Mouse (Mus musculus) cerebellum, postnatal 14 days (tissue): ENCODE results near the gene Pax4.

Source experiments
- DNase-seq, 2 experiments: peaks; one replicate each; pipeline ENCODE4 v3.0.0; 2021; ENCODE audit warnings: mixed read lengths in 2 of 2

The Pax4 gene

DNA sequence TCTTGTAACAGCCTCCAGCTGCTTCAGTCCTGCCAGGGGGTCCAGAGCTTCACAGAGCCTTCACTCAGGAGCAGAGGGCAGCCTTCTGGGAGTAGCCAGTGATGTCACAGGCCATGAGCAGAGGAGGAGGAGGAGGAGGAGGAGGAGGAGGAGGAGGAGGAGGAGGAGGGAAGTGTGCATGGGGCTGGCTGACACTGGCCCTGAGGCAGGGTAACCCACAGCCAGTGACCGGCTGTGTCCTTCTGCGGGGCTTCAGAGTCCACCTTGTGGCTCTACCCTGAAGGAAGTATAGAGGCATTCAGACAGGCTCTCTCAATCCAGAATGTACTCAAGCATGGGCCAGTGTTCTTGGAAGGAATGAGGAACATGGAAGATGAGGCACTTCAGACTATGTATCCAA lies at the start of gene Pax4:
Gene Pax4, minus strand, starts transcription at position 101 of the 400 bp plus-strand sequence.
- no peak for DNase-seq

DNA sequence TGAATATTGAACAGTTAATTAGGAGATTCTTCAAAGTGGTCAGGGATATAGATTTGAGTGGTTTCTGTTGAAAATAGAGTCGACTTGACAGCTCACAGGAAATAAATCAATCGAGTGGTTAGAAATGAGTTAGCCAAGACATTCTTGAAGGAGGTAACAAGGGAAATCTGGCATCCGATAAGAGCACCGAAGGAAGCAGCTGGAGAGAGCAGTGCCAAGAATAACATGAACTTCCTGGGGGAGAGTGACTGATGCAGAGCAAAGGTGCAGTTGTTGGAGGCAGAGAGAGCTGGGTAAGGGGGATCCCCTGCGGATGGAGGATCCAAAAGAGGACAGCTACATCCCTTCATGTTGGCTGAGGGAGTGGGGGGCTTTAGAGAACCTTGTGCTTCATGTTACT lies 48.7 kb upstream of the Pax4 start:
- no peak for DNase-seq

DNA sequence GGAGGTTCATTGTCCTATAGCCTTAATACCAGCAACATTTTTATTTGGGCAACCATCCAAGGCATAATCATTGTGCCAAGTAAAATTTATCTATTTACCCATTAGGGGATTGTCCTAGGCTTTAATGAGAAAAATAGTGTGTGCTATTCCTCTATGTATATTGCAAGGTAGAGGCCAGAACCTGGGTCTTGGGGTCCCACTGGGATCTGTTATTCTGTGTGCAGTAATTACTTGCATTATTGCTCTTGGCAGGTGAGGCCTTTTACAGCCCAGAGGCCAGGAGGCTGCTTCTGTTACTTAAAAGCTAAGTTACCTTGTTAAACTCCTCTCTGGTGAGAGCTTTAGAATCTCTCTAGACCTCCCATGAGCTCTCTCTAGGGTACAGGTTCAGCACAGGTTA lies 42.0 kb upstream of the Pax4 start:
- no peak for DNase-seq

DNA sequence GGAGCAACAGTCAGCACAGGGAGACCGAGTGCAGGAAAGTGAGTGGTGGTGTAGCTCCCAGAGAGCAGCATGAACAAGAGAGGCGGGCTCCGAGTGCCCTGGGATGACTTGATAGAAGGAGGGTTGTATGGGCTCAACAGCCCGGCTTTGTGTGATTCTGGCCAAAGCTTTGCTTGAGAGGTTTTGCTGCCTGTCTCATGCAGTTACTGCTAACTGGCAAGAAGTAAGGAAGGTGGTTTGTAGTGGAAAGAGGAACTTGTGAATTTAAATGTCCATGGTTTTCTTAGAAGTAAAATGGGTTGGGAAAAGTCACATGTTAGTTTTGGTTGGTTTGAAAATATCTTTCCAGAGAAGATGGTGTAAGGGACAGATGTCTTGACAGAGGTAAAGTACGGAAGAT lies 41.5 kb upstream of the Pax4 start:
- DNase-seq: no peak

DNA sequence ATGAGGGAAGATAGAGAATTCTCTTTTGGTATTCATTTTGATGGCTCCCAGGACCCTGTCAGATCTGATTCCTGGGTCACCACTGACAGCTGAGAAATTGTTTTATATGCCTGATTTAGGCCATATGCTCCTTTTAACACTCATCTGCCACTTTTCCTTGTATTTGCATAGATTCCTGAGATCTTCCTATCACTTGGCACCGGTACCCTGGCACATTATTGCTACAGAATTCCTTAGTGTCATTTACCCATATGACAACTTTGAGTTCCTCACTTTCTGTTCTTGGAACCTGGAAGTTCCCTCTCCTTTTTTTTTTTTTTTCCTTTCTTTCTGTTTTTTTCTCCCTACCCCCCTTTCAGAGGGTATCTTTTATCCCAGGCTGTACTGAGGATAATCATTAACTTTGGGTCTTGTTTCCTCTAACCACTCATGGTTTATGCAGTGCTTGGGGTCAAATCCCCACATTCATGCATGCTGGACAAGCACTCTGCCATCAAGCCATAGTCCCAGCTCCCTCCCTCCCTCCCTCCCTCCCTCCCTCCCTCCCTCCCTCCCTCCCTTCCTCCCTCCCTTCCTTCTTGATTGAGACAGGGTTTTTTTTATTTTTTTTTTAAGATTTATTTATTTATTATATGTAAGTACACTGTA lies 39.2 kb upstream of the Pax4 start:
- no peak for DNase-seq

DNA sequence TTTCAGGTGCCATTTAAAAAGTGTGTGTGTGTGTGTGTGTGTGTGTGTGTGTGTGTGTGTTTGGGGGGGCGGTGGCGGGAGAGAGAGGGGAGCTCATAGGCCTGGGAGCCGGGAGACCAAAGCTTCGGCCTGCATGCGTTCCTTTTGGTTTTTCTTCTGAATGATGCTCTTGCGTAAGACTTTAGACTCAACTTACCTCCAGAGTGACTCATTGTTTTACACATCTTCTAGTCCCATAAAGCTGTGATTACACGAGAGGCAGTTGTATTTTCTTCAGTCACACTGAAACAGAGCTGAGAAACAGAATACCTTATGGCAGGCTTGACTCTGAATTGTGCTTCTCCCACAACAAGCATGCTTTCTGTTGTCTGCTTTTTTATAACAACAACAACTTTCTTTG lies 37.8 kb upstream of the Pax4 start:
- DNase-seq: no peak

DNA sequence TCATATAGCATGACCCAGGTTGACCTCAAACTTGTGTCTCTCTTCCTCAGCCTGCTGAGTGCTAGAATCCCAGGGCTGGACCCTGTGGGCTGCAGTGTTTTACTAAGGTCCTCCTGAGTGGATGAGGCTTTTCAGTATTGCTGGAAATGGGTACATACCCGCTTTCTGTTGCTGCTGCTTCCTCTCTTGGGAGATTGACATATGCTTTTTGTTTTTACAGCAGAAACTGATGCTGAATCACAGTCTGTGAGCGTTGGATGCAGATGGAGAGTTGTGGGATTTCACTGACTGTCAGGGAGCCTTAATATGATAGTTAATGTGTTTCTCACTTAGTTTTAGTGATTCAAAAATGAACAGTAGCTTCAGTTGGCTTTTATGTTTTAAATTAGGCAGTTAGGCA lies 37.3 kb upstream of the Pax4 start:
- DNase-seq: no peak

DNA sequence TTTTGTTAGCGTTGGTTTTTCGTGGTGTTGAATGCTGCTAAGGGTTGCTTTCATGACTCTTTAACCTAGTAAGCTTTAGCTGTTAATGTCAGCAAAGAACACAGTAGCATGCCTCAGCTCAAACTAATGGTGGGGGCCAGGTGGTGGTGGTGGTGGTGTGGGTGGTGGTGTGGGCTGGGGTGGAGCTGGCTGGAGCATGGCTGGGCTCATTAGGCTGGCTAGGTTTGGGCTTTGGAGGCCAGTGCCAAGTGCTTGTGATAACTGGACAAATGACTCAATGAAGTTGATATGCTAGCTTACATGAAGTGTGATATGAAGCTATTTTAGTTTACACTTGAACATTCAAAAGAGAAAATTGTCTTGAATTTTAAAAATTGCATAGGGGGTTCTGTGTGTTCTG lies 36.9 kb upstream of the Pax4 start:
- DNase-seq: no peak

DNA sequence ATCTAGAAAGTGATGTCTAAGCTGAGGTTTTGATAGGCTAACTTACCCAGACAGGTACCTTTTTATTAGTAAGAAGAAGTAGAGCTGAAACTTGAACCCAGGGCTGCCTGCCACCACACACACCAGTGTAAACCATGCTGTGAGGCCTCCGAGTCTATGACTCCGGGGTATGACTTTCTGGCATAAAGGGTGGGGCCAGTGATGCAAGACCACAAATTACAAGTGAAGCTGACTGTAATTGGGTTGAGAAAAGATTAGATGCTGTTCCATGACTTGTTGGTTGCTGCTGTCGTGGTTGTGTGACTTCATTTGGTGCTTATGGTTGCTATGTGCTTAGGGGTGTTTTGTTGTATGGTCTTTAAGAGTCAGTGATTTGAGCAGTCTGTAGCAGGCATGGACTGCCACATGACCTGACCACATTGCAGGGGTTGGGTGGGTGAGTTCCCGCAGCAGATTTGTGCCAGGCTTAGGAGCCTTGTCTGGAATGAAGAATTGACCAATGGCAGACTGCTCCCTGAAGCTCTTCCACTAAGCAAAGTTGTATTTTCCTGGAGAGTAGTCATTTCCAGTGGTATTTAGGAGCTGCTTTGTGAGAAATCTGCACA lies 33.7 kb upstream of the Pax4 start:
- DNase-seq: no peak

DNA sequence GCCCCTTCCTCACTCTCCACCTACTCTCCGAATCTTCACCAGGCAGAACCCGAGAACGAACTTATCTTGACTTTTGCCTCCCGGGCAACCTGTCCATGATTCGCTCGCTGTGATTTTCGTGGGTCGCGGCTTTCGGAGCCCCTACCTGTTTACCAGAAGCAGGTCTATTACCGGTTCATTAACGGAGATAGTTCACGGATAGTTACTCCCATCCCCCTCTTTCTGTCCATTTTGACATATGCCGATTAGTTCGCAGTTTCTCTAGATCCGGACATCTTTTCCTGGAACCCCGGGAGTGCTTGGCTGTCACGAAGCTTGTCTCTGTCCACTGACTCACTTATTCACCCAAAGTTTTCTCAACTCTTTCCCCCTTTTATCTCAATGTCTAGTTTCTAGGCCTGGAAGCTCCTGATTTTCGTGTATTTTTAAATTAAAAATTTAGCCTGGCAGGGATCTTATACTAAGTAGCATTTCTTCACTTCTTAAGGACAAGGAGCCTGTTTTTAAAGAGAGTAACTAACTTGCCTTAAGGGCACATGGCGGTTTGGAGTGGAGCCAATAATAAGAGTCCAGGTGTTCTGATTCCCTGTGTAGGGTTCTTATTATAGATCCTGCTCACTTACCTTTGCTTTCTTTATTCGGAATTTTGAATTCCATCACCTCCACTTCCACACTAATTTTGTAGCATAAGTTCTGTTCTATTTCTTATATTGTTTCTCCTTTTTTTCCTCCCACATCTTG lies 31.8 kb upstream of the Pax4 start:
- DNase-seq: no peak

DNA sequence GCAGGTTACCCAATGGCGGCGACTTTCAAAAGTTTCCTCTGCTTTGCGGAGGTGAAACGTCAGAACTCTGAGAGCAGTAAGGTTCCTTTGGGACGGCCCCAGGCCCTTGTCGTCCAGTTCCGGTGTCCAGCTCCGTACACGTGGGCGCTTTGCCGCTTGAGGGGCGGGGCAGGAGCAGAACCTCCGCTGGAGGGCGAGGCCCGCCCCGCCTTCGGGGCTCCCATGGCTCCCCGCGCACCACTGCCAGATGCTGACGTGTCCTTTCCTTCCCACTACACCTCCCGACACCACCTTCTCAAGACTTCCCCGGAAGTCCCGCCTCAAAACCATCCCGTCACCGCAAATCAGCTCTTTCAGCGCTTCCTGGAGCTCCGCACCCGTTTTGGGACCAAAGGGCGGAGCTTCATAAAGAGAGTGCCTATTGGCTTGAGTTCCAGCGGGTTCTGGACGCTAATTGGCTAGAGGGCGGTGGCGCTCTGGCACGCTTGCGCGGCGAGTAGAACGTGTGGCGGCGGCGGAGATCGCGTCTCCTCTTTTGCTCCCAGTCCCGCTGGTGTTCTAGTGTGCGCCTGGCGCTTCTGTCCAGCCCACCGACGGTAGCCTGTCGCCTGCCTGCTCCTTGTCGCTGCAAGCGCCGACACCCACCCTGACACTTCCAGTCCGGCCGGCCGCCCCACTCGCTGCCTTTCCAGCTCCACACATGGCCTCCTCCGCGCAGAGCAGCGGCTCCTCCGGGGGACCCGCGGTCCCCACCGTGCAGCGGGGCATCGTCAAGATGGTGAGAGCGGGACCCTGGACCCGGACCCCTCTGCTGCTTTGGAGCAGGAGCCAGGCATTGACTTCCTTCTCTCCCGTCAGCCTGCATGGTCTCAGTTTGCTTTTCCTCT lies 31.0 kb upstream of the Pax4 start:
- peak; percentile 96 to 97 for DNase-seq

DNA sequence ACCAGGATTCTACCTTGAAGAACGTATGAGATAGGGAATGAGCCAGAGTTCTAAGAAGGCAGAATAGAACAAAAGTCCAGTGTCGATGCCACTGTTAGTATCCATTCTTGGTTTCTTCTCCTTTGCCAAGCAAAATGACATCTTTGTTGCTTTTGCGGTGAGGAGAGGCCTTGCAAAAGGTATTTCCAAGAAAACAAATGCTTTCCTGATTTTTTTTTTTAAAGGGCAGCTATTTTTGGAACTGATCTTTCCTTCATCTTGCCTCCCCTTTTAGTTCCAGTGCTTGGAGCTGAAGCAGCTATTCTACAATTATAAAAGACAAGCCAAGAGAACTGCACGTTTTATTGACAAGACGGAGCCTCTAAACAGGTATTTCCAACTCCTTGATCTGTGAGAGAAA lies 25.7 kb upstream of the Pax4 start, which contains the start of gene Snd1:
Gene Snd1, plus strand, starts transcription at position 301 of the 400 bp plus-strand sequence.
- DNase-seq: no peak

DNA sequence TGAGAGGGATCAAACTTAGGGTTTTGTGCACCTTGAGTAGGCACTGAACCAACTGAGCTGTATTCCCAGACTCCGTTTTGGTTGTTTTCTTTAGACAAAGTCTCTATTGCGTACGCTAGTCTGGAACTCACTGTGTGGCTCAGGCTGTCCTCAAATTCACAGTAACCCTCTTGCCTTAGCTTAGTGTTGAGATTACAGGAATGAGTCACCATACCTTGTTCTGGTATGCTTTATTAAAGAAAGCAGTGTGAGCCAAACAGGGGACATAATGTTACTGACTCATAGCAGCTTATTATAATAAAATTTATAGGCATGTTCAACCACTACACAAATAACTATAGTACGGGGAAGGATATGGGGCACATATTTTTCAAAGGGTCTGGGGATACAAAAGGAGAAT lies 25.1 kb upstream of the Pax4 start:
- DNase-seq: no peak

DNA sequence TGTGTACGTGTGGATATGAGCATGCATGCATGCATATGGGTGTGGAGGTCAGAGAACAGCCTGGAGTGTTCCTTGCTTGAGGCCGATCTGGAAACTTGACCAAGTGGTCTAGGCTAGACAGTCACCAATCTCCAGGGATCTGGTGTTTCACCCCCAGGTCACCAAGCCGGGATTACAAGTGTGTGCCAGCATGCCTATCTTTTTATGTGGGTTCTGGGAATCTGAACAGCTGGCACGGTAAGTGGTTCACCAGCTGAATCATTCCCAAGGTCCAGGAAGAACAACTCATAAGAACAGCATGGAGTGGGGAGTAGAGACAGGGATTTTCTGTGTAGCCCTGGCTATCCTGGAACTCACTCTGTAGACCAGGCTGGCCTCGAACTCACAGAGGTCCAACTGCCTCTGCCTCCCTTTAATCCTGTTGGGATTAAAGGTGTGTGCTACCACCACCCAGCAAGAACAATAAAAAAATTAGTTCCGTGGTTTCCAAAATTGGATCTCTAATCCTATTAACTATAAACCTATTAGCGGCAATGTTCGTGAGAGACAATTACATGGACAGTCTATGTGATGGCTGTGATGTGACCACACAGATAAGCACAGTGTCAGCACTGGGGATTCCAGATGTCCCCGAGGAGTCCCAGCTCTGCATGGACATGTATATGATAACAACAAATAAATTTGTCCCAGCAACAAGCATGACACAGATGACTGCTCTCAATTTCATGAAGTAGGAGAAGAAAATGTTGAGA lies 22.3 kb upstream of the Pax4 start:
- DNase-seq: no peak

DNA sequence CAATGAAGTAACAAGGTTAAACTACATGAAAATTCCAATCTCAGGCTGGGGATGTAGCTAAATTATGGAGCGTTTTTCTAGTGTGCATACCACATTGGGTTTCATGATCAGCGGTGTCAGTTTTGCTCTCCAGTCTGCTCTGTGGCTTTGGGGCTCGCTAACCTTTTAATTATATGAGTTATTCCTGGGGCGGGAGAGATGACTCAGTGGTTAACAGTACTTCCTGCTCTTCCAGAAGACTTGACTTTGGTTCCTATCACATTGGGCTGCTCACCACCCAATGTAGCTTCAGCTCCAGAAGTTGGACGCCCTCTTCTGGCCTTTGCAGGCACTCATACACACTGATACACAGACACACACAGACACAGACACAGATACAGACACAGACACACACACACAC lies 21.5 kb upstream of the Pax4 start:
- DNase-seq: no peak

DNA sequence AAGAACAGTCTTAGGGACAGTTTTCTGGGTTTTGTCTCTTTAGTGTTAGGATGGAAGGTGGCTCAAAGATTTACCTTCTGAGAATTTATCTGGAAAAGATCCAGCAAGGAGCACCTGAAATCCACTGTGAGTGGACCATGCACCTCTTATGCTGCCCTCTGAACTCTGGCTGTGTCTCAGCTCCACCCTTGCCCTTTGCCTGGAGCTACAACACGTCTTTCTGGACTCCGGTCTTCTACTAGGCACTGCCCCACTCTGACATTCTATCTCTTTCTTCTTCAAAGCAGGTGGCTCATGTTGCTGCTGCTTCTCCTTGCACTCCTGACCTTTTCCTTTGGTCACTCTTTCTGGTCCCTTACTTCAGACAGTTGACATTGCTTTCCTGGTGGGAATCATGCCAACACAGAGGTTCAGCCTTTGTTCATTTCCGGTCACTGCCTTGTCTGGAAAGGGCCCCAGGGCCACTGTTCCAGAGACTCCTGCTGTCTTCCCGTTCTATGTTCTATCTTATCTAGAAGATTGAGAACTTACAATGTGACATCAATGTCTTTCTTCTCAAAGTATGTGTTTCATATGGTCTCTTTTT lies 21.0 kb upstream of the Pax4 start:
- DNase-seq: no peak

DNA sequence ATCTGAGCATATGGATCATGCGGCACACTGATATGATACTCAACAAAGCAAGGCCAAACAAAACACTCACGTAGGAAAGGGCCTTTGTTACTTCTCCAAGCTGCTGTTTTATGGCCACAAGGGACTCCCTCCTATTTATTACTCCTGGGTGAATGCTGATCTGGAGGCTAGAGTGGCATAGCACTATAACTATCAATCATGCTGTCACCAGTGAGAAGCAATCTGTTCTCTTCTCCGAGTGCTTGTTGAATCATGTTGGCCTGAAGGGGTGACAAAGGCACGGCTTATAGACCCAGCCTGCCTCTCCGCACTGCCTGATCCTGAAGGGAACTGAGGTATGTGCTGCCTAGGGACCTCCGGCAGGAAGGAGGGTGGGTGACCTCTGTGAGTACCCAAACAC lies 15.5 kb upstream of the Pax4 start:
- DNase-seq: no peak

DNA sequence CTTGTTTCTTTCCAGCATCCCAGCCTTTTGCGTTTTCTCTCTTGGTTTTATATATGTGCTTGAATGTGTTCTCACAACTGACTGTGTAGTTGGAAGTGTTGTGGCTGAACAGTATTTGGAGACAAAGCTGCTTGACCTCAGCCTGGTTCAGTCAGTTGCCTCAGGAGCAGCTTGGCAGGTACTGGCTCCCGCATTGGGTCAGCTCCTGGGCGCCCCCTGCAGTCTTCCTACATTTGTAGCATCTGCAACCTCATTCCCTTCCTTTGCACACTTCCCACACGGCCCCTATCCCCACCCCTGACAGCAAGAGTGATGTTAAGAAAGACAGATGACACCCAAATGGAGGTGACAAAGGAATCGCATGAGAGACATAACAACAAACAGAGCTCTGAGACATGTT lies 11.4 kb upstream of the Pax4 start:
- peak; percentile 84 to 87 for DNase-seq

DNA sequence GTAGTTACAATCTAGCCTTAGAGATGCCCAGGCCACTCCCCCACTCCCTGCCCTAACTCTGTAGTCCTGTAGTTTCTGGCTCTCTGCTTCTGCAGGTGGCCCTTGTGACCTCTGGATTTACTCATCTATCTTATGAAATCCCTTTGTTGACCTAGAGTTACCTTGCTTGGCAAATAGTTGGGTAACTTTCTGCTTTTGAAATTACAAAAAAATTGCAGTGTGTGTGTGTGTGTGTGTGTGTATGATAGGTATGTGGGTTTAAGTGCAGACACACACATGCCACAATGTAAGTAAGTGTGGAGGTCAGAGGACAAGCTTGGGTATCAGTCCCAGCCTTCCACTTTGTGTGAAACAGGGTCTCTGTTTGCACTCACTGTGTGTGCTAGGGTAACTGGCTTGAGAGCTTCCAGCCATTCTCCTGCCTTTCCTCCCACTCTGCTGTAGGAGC lies 10.1 kb upstream of the Pax4 start:
- no peak for DNase-seq

DNA sequence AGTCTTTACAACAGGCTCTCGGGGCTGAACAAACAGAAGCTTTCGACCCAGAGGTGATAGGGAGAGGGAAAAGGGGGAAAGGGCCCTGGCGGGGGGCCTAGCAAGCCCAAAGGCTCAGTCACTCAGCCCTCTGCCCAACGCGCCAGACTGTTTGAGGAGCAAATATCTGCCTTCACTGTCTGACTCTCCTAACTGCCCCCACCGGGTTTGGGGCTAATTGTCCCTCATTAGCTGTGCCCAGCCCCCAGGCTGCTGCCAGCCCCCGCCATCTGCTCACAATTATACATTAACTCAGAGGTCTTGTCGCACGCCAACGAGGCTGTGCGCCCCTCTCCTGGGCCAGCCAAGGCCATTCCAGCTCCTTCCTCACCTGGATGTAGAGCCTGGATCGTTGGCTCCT lies 1.8 kb upstream of the Pax4 start:
- DNase-seq: no peak

DNA sequence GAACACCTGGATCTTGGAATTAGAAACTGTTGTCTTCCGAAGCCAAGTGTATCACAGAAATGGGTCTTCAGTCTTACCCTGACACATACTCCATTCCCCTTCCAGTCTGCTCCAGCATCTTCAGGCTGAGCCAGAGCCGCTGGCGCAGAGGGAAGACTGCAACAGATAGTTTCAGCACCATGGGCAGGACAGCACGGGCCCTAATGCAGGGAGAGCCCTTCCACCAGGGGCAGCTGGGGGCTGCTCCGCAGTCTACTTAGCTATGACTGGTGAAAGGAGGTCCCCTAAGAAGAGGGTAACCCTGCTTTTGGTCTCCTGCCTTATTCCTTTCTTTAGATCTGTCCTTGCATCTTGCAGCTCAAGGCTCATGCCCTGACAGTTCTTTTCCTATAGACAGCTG lies 1.3 kb upstream of the Pax4 start:
- DNase-seq: no peak

DNA sequence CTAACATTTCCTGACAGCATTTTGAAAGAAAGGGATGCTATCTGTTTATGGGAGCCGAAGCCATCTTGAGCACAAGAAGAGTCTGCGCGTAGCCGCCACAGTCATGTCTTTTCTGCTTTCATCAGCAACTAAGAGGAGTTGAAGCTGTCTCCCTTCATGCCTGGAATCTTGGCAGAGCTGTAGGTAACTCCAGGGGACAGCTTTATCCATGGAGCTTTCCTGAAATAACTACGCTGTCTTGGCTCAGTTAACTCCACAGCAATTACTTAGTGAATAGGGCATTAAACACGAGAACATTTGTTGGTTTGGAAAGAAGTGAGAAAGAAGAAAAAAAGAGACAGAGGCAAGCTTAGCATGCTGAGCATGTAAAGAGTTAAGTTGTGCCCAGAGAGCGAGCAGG lies 1.2 kb downstream of the Pax4 start:
- no peak for DNase-seq
